Mouse (Mus musculus) myocyte (in vitro differentiated cells): Measurements from ENCODE around the gene Rrp36. TPM values are rescaled to one million over a fixed set of nuclear protein-coding genes. Genes with fewer than 3 reads are reported as not detected.

Experiments
- H3K27me3 ChIP-seq: one replicate; pipeline ENCODE4 v1.6.1; 2011; ENCODE audit not compliant: control insufficient read depth, insufficient read depth, insufficient read length
- H3K36me3 ChIP-seq: one replicate; pipeline ENCODE4 v1.6.1; 2011; ENCODE audit not compliant: control insufficient read depth, insufficient read depth
- H3K4me2 ChIP-seq: one replicate; pipeline ENCODE4 v1.6.1; 2011; ENCODE audit warnings: low read depth, control low read depth
- H3K4me3 ChIP-seq: one replicate; pipeline ENCODE4 v1.5.1; 2011; ENCODE audit warnings: mild to moderate bottlenecking, control low read depth, moderate library complexity
- H3K79me2 ChIP-seq: one replicate; pipeline ENCODE4 v1.6.1; 2011; ENCODE audit not compliant: control insufficient read depth, insufficient read depth
- H3ac ChIP-seq: one replicate; pipeline ENCODE4 v1.6.1; 2011; ENCODE audit not compliant: control insufficient read depth, insufficient read length
- CEBPB ChIP-seq: IDR thresholded peaks from 2 replicates; pipeline ENCODE4 v1.6.1; 2011; ENCODE audit warnings: mild to moderate bottlenecking, moderate library complexity; ENCODE audit not compliant: poor library complexity, insufficient read depth, severe bottlenecking
- E2F4 ChIP-seq: IDR thresholded peaks from one replicate; pipeline ENCODE4 v1.6.1; 2011; ENCODE audit warnings: mild to moderate bottlenecking, control low read depth, moderate library complexity; ENCODE audit not compliant: insufficient read depth
- MAX ChIP-seq: IDR thresholded peaks from one replicate; pipeline ENCODE4 v1.6.1; 2011; ENCODE audit warnings: low read depth, mild to moderate bottlenecking, control low read depth
- MYOD1 ChIP-seq, 3 experiments: IDR thresholded peaks; one replicate each; pipeline ENCODE4 v1.6.1; 2011; ENCODE audit warnings: control low read depth in 2 of 3, low read depth in 2 of 3, mild to moderate bottlenecking in 2 of 3, moderate library complexity in 1 of 3; ENCODE audit not compliant: insufficient read length in 2 of 3, control insufficient read depth in 1 of 3
- MYOG ChIP-seq, 3 experiments: IDR thresholded peaks; one replicate each; pipeline ENCODE4 v1.6.1; 2011; ENCODE audit warnings: control low read depth in 2 of 3, low read depth in 2 of 3, mild to moderate bottlenecking in 2 of 3; ENCODE audit not compliant: insufficient read length in 2 of 3, control insufficient read depth in 1 of 3, insufficient read depth in 1 of 3
- POLR2A ChIP-seq: IDR thresholded peaks from one replicate; pipeline ENCODE4 v1.6.1; 2011; ENCODE audit warnings: low read depth, mild to moderate bottlenecking, control low read depth, moderate library complexity; ENCODE audit not compliant: insufficient read length
- POLR2AphosphoS2 ChIP-seq: IDR thresholded peaks from one replicate; pipeline ENCODE4 v1.6.1; 2011; ENCODE audit warnings: low read depth, control low read depth; ENCODE audit not compliant: insufficient read length
- REST ChIP-seq: IDR thresholded peaks from one replicate; pipeline ENCODE4 v1.6.1; 2011; ENCODE audit warnings: mild to moderate bottlenecking, control low read depth, moderate library complexity; ENCODE audit not compliant: insufficient read depth, insufficient read length
- SRF ChIP-seq: IDR thresholded peaks from one replicate; pipeline ENCODE4 v1.6.1; 2011; ENCODE audit warnings: low read depth; ENCODE audit not compliant: control insufficient read depth, insufficient read length
- TCF12 ChIP-seq: IDR thresholded peaks from one replicate; pipeline ENCODE4 v1.6.1; 2011; ENCODE audit warnings: mild to moderate bottlenecking, control low read depth; ENCODE audit not compliant: poor library complexity, insufficient read depth, severe bottlenecking
- TCF3 ChIP-seq: IDR thresholded peaks from one replicate; pipeline ENCODE4 v1.6.1; 2011; ENCODE audit warnings: low read depth, control low read depth; ENCODE audit not compliant: insufficient read length
- USF1 ChIP-seq: IDR thresholded peaks from one replicate; pipeline ENCODE4 v1.6.1; 2011; ENCODE audit warnings: low read depth, mild to moderate bottlenecking, control low read depth, moderate library complexity
- polyA plus RNA-seq: library from polyadenylated mRNA; unstranded; fragments of >200 nt; fragmentation: generic; extraction: Trizol; gene quantifications from one replicate; pipeline ENCODE4 v1.2.1, GENCODE M21; 2012; ENCODE audit warnings: missing spikeins

The Rrp36 gene
- polyA plus RNA-seq, 1 experiment: 45.8 TPM

- no peak for TF ChIP-seq SRF
- TF ChIP-seq MYOD1 (IDR thresholded peaks at IDR 0.05; ENCODE audit: control insufficient read depth in 1 of 3, insufficient read length in 2 of 3, low read depth in 2 of 3): no peak
- TF ChIP-seq E2F4: no peak
- TF ChIP-seq POLR2AphosphoS2: no peak
- TF ChIP-seq TCF3: no peak
- no peak for TF ChIP-seq CEBPB
- no peak for TF ChIP-seq MAX
- TF ChIP-seq USF1: no peak
- no peak for TF ChIP-seq POLR2A
- no peak for TF ChIP-seq MYOG (IDR thresholded peaks at IDR 0.05; ENCODE audit: control insufficient read depth in 1 of 3, insufficient read depth in 1 of 3, insufficient read length in 2 of 3, low read depth in 2 of 3)
- no peak for TF ChIP-seq REST
- TF ChIP-seq TCF12: no peak
- Histone ChIP-seq H3K36me3 (no peaks in the 10 kb centered on the region), H3K79me2 (peaks cover 57% of the 10 kb centered on the region)
Measured at GRCm38 (mm10) chr17:46699912-46700311, 25.8 kb upstream of the Rrp36 start.

GRCm38 (mm10) chr17:46699245-46699644 lies 25.1 kb upstream of the Rrp36 start:
- H3K4me3 ChIP-seq: no peak overlapping the region
- H3K4me2 ChIP-seq: no peak overlapping the region
- H3ac ChIP-seq: no peak overlapping the region
- no peak for TF ChIP-seq POLR2A
- no peak for TF ChIP-seq REST
- no peak for TF ChIP-seq E2F4
- TF ChIP-seq TCF3: no peak
- H3K36me3 ChIP-seq: no peaks in the 10 kb centered on the region
- H3K79me2 ChIP-seq: peaks cover 55% of the 10 kb centered on the region
- H3K27me3 ChIP-seq: no peaks in the 10 kb centered on the region

More at GRCm38 (mm10) chr17:46699912-46700311, 25.8 kb upstream of the Rrp36 start:
- H3K4me3 ChIP-seq: no peak overlapping the region
- no peak overlapping the region for H3K4me2 ChIP-seq
- no peak overlapping the region for H3ac ChIP-seq
- H3K27me3 ChIP-seq: no peaks in the 10 kb centered on the region

- H3K27me3 ChIP-seq: no peaks in the 10 kb centered on the region
- peak overlapping the region; percentile 59 for H3K4me2 ChIP-seq
- H3K4me3 ChIP-seq: no peak overlapping the region
- TF ChIP-seq TCF3: no peak
- peak in 1 of 3 experiments; percentile 55 for TF ChIP-seq MYOG (IDR thresholded peaks at IDR 0.05; ENCODE audit: control insufficient read depth in 1 of 3, insufficient read depth in 1 of 3, insufficient read length in 2 of 3, low read depth in 2 of 3)
- H3ac ChIP-seq: no peak overlapping the region
- no peaks in the 10 kb centered on the region for H3K36me3 ChIP-seq
- H3K79me2 ChIP-seq: peaks cover 48% of the 10 kb centered on the region
Measured at GRCm38 (mm10) chr17:46698515-46698914, 24.4 kb upstream of the Rrp36 start.

- Histone ChIP-seq H3K36me3 (no peaks in the 10 kb centered on the region), H3ac (no peak overlapping the region), H3K4me2 (no peak overlapping the region), H3K27me3 (no peaks in the 10 kb centered on the region), H3K79me2 (peaks cover 24% of the 10 kb centered on the region), H3K4me3 (no peak overlapping the region)
- TF ChIP-seq MAX (no peak), USF1 (no peak), MYOD1 (IDR thresholded peaks at IDR 0.05; ENCODE audit: control insufficient read depth in 1 of 3, insufficient read length in 2 of 3, low read depth in 2 of 3) (no peak), TCF3 (no peak), CEBPB (no peak), MYOG (IDR thresholded peaks at IDR 0.05; ENCODE audit: control insufficient read depth in 1 of 3, insufficient read depth in 1 of 3, insufficient read length in 2 of 3, low read depth in 2 of 3) (no peak), TCF12 (no peak)
Measured at GRCm38 (mm10) chr17:46694517-46695063, 20.4 kb upstream of the Rrp36 start.

- no peak overlapping the region for H3ac ChIP-seq
- peaks cover 13% of the 10 kb centered on the region for H3K79me2 ChIP-seq
- peaks cover 4% of the 10 kb centered on the region for H3K36me3 ChIP-seq
- H3K4me2 ChIP-seq: no peak overlapping the region
- no peak overlapping the region for H3K4me3 ChIP-seq
- no peaks in the 10 kb centered on the region for H3K27me3 ChIP-seq
- no peak for TF ChIP-seq SRF
- no peak for TF ChIP-seq MYOD1 (IDR thresholded peaks at IDR 0.05; ENCODE audit: control insufficient read depth in 1 of 3, insufficient read length in 2 of 3, low read depth in 2 of 3)
- TF ChIP-seq USF1: no peak
- TF ChIP-seq E2F4: no peak
- no peak for TF ChIP-seq MYOG (IDR thresholded peaks at IDR 0.05; ENCODE audit: control insufficient read depth in 1 of 3, insufficient read depth in 1 of 3, insufficient read length in 2 of 3, low read depth in 2 of 3)
- TF ChIP-seq TCF12: no peak
- no peak for TF ChIP-seq POLR2AphosphoS2
- TF ChIP-seq MAX: no peak
- TF ChIP-seq POLR2A: no peak
- no peak for TF ChIP-seq REST
- TF ChIP-seq CEBPB: no peak
- TF ChIP-seq TCF3: no peak
Measured at GRCm38 (mm10) chr17:46691390-46691789, 17.2 kb upstream of the Rrp36 start.
